Mouse (Mus musculus) Patski (cell line): Measurements from ENCODE around the gene Otud7a. TPM values are rescaled to one million over a fixed set of nuclear protein-coding genes. Genes with fewer than 3 reads are reported as not detected.

Experiments
- ATAC-seq: fragments of 100-300 bp; one replicate; pipeline ENCODE4 v1.8.0; 2021
- CTCF ChIA-PET: fragments of 350-600 bp; sonication (Branson Sonifier 250); formaldehyde crosslinking; loops from one replicate; lab custom pipeline; 2022; ENCODE audit warnings: inconsistent platforms; lab: Charles Lee
- POLR2A ChIA-PET: fragments of 350-600 bp; sonication (Branson Sonifier 250); formaldehyde crosslinking; loops from one replicate; lab custom pipeline; 2022; ENCODE audit warnings: antibody characterized with exemption, inconsistent platforms; lab: Charles Lee
- DNase-seq: peaks from one replicate; pipeline ENCODE4 v3.0.0-alpha.2; 2011; ENCODE audit warnings: low read depth, low spot score
- H3K27me3 ChIP-seq: fragments of 371-371 bp; one replicate; pipeline ENCODE4 v1.5.1; 2021
- CTCF ChIP-seq: fragments of 100-300 bp; IDR thresholded peaks from one replicate; pipeline ENCODE4 v1.5.1; 2021
- in situ Hi-C: fragments of 300-500 bp; cut with MboI; formaldehyde crosslinking; loops from 3 replicates; pipeline ENCODE4 v1.11.1; 2018; ENCODE audit warnings: low pct_unique_long_range_greater_than_20kb, mixed read lengths
- polyA plus RNA-seq: library from polyadenylated mRNA; unstranded; gene quantifications from one replicate; pipeline ENCODE4 v1.2.3, GENCODE M21; 2021

Otud7a gene
- polyA plus RNA-seq, 1 experiment from 2014 or later = 1.2 TPM

- H3K27me3 ChIP-seq = no peaks in the 10 kb centered on the region
- CTCF ChIA-PET = no interaction called here
- DNase-seq = no peak
- POLR2A ChIA-PET = no interaction called here
- ATAC-seq = no peak
- no peak for TF ChIP-seq CTCF
- in situ Hi-C loops = no loop called here
These were observed 298.6 kb downstream of the Otud7a start for GRCm38 (mm10) chr7:63743116-63743515.

DNA sequence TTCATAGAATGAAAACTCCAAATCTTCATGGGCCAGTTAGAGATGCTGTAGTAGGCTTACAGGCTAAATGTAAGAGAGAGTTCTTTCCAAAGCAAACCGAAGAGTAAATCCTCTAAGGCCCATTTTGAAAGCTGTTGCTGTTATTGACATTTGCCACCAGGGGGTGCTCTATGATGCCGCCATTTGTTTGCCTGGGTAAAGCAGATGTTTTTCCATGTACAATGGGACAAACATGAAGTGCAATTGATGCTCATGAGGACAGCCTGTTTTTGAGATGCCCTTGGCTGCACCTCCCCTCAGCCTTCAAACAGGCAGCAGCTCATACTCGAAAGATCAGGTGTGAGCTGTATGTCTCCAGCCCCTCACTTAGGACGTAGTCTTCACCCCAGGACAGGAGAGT is 307.5 kb downstream of the Otud7a start:
- ChIA-PET CTCF (interaction anchor here (0.7 to 4.5 kb wide), 15 partner anchors 13 to 529 kb away, joined by 3 to 26 read pairs (median 6); no protein-coding TSS in a partner anchor), POLR2A (no interaction called here)
- ATAC-seq (peak; percentile 31), DNase-seq (no peak)
- peaks cover 4% of the 10 kb centered on the region for H3K27me3 ChIP-seq
- in situ Hi-C loops = loop anchor here (5.0 to 10.0 kb wide), 6 partner anchors 105 to 983 kb away; partner anchors contain the start of gene Trpm1
- TF ChIP-seq CTCF = peak; percentile 88

GRCm38 (mm10) chr7:63753274-63753751 is 308.8 kb downstream of the Otud7a start:
- ATAC-seq (peak; percentile 65), DNase-seq (peak; percentile 48)
- CTCF ChIA-PET = interaction anchor here (0.7 to 4.5 kb wide), 21 partner anchors 8 to 1882 kb away, joined by 3 to 26 read pairs (median 4); no protein-coding TSS in a partner anchor
- in situ Hi-C loops = loop anchor here (5.0 to 10.0 kb wide), 6 partner anchors 104 to 981 kb away; partner anchors contain the start of gene Trpm1
- POLR2A ChIA-PET = no interaction called here
- TF ChIP-seq CTCF = peak; percentile 59
- H3K27me3 ChIP-seq = peaks cover 9% of the 10 kb centered on the region

- ChIA-PET CTCF (interaction anchor here (1.1 to 3.8 kb wide), 8 partner anchors 64 to 409 kb away, joined by 3 to 20 read pairs (median 5); no protein-coding TSS in a partner anchor), POLR2A (no interaction called here)
- in situ Hi-C loops = loop anchor here (5.0 to 10.0 kb wide), 6 partner anchors 102 to 980 kb away; partner anchors contain the start of gene Trpm1
- no peak for TF ChIP-seq CTCF
- DNase-seq = no peak
- no peak for ATAC-seq
- peaks cover 9% of the 10 kb centered on the region for H3K27me3 ChIP-seq
These were observed 310.3 kb downstream of the Otud7a start for GRCm38 (mm10) chr7:63754573-63755475.

DNA sequence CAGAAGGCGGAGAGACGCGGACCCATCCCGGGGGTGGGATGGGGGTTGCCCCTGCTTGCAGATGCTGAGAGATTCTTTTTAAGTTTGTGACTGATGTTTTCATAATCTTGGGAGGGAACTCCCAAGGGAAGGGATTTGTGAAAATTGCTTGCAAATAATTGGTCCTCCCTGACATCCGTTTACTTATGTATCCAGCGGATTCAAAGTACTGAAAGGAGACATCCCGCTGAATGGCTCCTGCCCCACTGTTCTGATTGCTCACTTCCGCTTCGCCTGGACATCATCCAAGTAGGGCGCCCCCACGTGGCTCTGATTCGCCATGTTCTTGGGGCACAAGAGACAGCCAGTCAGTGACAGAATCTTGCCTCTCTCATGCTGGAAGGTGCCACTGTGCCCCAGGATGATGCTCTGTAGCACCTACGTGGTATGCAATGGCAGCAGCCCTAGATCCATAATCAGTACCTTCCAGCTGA is 311.0 kb downstream of the Otud7a start:
- no peak for TF ChIP-seq CTCF
- CTCF ChIA-PET = interaction anchor here (1.5 kb wide), 1 partner anchor 99 kb away, joined by 5 read pairs; no protein-coding TSS in a partner anchor
- in situ Hi-C loops = loop anchor here (10.0 kb wide), 3 partner anchors 399 to 979 kb away; partner anchors contain the start of gene Trpm1
- no peak for DNase-seq
- POLR2A ChIA-PET = no interaction called here
- no peak for ATAC-seq
- H3K27me3 ChIP-seq = peaks cover 9% of the 10 kb centered on the region

GRCm38 (mm10) chr7:63757136-63757677 is 312.7 kb downstream of the Otud7a start:
- in situ Hi-C loops = loop anchor here (10.0 kb wide), 3 partner anchors 398 to 978 kb away; partner anchors contain the start of gene Trpm1
- CTCF ChIA-PET = interaction anchor here (1.5 kb wide), 1 partner anchor 97 kb away, joined by 5 read pairs; no protein-coding TSS in a partner anchor
- peaks cover 9% of the 10 kb centered on the region for H3K27me3 ChIP-seq
- DNase-seq (no peak), ATAC-seq (no peak)
- POLR2A ChIA-PET = no interaction called here
- no peak for TF ChIP-seq CTCF

DNA sequence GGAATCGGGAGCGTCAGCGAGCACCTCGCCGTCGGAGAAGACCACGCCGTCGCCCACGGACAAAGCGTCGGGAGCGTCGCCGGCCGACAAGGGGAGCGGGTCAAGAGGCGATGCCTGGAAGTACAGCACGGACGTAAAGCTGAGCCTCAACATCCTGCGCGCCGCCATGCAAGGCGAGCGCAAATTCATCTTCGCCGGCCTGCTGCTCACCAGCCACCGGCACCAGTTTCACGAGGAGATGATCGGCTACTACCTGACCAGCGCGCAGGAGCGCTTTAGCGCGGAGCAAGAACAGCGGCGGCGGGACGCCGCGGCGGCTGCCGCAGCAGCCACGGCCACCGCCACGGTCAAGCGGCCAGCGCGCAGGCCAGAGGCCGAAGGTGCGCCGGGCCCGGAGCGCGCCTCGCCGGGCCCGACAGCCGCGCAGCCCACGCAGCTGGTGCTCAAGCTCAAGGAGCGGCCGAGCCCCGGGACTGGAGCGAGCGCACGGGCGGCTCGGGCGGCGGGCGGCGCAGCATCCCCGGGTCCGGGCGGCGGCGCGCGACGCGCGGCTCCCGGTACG is 313.2 kb downstream of the Otud7a start:
- CTCF ChIA-PET = no interaction called here
- POLR2A ChIA-PET = no interaction called here
- in situ Hi-C loops = loop anchor here (10.0 kb wide), 3 partner anchors 397 to 977 kb away; partner anchors contain the start of gene Trpm1
- ATAC-seq = no peak
- H3K27me3 ChIP-seq = peaks cover 9% of the 10 kb centered on the region
- no peak for DNase-seq
- no peak for TF ChIP-seq CTCF

DNA sequence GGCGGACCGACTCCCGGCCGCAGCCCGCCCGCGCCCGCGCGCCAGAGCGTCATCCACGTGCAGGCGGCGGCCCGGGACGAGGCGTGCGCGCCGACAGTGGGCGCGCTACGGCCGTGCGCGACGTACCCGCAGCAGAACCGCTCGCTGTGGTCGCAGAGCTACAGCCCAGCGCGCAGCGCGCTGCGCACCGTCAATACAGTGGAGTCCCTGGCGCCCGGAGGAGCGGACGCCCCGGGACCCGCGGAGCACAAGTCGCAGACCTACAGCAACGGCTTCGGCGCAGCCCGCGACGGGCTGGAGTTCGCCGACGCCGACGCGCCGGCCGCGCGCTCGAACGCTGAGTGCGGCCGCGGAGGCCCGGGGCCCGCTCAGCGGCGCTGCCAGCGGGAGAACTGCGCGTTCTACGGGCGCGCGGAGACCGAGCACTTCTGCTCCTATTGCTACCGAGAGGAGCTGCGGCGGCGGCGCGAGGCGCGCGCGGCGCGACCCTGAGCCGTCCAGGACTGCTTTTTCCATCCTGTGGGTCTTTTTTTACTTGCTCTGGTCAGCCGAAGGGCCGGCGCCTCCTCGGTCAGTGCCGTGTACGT is 313.8 kb downstream of the Otud7a start:
- H3K27me3 ChIP-seq = peaks cover 9% of the 10 kb centered on the region
- no peak for TF ChIP-seq CTCF
- DNase-seq = no peak
- CTCF ChIA-PET = no interaction called here
- no peak for ATAC-seq
- in situ Hi-C loops = loop anchor here (10.0 kb wide), 3 partner anchors 396 to 976 kb away; partner anchors contain the start of gene Trpm1
- POLR2A ChIA-PET = no interaction called here

- ATAC-seq (no peak), DNase-seq (no peak)
- peaks cover 9% of the 10 kb centered on the region for H3K27me3 ChIP-seq
- in situ Hi-C loops = loop anchor here (10.0 kb wide), 3 partner anchors 395 to 975 kb away; partner anchors contain the start of gene Trpm1
- POLR2A ChIA-PET = no interaction called here
- no peak for TF ChIP-seq CTCF
- CTCF ChIA-PET = no interaction called here
These were observed 315.1 kb downstream of the Otud7a start for GRCm38 (mm10) chr7:63759606-63760005.
